Mouse (Mus musculus) right cerebral cortex, adult 2 months (tissue): ENCODE data around the gene Pkd1l2.

Source experiments
- DNase-seq, 2 experiments: peaks; one replicate each; pipeline ENCODE4 v3.0.0; 2021 to 2022; ENCODE audit warnings: low spot score in 2 of 2

The Pkd1l2 gene

DNA sequence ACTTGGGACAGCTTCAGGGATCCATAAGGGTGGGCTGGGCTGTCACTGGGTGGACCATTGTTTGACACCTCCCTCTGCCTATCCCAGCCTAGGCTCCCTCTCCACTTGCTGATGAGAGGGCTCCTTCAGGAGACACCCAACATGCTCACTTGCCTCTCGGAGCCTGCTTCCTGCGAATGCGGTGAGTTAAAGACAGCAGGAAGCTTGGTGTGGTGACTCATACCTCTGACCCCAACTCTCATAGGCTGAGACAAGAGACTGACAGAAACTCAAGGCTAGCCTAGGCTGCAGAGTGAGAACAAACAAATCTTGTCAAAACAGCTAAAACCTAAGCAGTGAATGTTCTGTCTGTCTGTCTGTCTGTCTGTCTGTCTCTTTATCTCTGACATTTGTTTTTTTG lies 48.9 kb downstream of the Pkd1l2 start:
- no peak for DNase-seq

GRCm38 (mm10) chr8:117032609-117033008 lies 49.6 kb downstream of the Pkd1l2 start:
- no peak for DNase-seq

DNA sequence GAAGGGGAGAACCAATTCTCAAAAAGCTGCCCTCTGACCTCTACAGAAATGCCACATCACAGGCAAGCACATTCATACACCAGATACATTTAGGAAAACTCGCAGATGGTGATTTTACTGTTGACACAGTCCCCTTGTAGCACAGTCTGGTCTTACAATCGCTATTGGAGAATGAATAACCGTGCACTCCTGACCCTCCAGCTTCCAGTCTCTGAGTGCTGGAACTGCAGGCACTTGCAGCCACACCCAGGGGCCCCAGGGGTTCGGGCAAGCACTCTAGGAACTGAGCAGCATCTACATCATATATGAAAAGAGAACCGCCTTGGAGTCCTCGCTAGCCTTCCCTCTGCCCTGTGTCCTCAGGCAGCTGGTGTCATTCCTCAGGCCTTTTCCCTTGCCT lies 50.8 kb downstream of the Pkd1l2 start:
- no peak for DNase-seq

GRCm38 (mm10) chr8:117028686-117029085 lies 53.6 kb downstream of the Pkd1l2 start:
- no peak for DNase-seq

- DNase-seq, result no peak
These were observed 54.6 kb downstream of the Pkd1l2 start for GRCm38 (mm10) chr8:117027601-117028000.

- DNase-seq, result no peak
These were observed 59.8 kb downstream of the Pkd1l2 start for GRCm38 (mm10) chr8:117022297-117022993.

GRCm38 (mm10) chr8:117019323-117020275 lies 62.6 kb downstream of the Pkd1l2 start:
- DNase-seq, result peak; percentile 40 to 47

GRCm38 (mm10) chr8:117017896-117018295 lies 64.4 kb downstream of the Pkd1l2 start:
- DNase-seq, result no peak

GRCm38 (mm10) chr8:117017006-117017405 lies 65.2 kb downstream of the Pkd1l2 start:
- DNase-seq, result no peak

DNA sequence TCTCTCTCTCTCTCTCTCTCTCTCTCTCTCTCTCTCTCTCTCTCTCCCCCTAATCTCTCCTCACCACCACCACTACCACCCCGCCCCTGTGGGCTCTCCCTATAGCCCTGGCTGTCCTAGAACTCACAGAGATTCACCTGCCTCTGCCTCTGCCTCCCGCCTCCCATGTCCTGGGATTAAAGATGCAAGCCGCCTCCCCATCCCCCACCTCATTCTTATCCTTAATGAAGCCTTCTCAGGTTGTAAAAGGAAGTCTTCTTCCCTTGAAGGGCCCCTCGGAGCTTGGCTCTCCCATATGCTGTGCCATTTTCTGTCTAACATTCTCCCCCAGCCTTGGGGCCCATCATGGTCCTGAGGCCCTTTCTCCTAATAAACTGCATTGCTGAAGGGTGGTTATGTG lies 66.6 kb downstream of the Pkd1l2 start:
- DNase-seq, result no peak

DNA sequence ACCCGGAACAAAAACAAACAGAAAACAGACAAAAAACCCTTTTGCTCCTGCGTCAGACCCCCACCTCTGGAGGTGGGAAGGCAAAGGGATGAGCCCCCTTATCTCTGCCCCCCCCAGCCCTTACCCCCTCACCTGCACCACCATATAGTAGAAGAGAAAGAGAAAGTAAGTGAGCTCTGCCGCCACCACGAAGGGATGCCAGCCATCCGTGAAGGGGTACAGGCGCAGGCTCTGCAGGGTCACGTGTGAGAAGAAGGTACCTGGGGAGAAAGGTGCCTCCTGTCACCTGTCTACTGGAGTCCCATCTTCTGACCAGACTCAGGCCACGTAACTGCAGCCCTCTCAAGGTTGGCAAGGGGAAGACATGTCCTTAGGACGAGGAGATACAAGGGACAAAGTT lies 70.9 kb downstream of the Pkd1l2 start:
- no peak for DNase-seq

GRCm38 (mm10) chr8:116994016-116994716 lies 88.1 kb downstream of the Pkd1l2 start:
- no peak for DNase-seq

DNA sequence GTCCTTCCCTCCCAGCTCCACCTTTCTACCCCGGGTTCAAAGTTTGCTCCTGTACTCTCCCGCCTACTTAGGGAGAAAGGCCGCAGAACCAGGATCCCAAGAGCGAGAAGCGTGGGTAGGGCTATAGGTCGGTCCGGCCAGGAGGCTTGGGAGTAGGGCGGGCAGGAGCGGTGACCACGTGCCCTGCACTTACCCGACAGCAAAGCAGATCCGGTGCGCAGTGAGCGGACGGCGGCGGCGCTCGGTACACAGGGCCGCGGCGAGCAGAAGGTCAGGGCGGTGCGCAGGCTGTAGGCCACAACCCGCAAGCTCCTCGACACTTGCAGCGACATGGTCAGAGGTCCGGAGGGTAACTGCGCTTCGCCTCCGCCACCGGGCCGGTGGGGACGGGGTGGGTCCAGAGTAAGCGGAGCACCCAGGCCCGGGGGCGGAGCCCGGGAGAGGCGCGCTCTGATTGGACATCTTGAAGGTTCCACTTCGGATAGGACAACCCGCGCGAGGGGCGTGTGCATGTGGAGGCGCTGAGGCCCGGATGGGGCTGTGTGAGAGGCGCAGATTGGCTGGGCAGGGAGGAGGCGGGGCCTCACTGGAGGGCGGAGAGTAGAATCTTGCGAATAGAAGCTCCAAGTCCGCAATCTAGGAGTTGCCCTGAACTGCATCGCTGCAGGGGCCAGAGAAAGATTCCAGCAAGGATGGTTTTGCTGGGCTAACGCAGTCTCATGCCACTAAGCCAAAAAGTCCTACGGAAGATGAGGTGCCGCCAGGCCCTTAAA lies 89.0 kb downstream of the Pkd1l2 start, which contains the start of gene Gcsh:
Gene Gcsh (minus strand): TSS at position 443 of the 773 bp plus-strand sequence.
- peak; percentile 98 for DNase-seq

DNA sequence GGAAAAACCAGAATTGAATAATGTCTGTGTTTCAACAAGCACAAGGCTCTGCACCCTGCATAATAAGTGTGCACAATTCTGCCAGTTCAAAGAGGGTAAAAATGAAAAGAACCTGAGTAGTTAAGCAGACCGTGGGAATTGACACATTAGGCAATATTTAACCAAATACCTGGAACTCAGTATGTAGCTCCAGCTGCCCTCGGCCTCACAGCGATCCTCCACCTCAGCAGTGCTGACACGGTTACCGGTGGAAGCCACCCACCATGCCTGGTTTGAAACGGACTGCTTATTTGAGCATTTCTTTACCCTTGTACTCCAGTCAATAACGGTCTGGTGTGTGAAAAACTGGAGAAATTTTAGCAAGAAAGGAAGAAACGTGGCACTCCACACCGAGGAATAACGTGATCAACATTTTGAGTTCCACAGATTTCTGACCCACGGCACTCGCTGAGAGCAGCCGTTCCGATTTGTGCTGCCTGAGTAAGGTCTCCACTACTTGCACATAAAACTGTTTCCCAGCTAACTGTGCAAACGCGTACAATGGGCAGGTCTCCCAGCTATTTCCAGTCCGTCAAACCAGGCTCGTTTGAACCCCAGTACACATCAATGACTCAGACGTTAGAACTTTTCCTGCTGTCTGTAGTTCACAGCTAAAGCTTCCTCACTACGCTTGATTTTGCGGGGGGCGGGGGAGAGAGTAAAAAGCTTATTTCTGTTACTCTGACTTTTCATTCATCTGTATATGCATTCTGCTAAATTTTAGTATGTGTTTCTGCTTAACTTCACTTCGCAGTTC lies 89.9 kb downstream of the Pkd1l2 start:
- DNase-seq, result peak; percentile 30 to 43

DNA sequence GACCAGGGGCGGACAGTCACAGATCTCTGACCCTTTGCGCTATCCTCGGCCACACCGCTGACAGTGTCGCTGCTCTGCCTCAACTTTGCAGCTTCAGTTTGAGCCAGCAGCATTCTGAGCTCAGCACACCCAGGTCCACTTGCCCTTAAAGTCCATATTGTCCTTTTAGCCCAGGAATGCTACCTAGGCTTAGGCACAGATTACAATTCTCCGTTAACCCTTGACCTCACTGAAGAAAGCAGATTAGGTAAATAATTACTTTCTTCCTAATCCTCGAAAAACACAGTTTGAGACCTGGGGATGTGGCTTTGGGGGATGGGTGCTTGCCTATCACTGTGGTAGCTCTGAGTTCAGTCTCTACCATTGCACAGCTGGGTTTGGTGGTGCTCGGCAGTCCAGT lies 91.0 kb downstream of the Pkd1l2 start:
- no peak for DNase-seq

DNA sequence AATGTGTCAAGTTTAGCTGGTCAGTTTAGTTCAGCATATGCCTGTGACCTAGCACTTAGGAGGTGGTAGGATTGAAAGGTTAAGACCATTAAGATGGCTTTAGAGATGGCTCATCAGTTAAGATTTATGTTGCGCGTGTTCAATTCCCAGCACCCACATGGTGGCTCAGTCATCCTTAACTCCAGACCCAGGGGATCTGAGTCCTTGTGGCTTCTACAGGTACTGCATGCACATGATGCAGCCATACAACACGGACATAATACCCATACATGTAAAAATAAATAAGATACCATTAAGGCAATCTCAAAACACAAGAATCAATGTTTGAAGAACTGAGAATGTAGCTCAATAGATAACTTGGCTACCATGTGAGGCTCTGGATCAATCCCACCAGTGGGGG lies 92.4 kb downstream of the Pkd1l2 start:
- no peak for DNase-seq

- DNase-seq, result peak; percentile 63 to 67
These were observed 102.1 kb downstream of the Pkd1l2 start for GRCm38 (mm10) chr8:116980117-116980516.

DNA sequence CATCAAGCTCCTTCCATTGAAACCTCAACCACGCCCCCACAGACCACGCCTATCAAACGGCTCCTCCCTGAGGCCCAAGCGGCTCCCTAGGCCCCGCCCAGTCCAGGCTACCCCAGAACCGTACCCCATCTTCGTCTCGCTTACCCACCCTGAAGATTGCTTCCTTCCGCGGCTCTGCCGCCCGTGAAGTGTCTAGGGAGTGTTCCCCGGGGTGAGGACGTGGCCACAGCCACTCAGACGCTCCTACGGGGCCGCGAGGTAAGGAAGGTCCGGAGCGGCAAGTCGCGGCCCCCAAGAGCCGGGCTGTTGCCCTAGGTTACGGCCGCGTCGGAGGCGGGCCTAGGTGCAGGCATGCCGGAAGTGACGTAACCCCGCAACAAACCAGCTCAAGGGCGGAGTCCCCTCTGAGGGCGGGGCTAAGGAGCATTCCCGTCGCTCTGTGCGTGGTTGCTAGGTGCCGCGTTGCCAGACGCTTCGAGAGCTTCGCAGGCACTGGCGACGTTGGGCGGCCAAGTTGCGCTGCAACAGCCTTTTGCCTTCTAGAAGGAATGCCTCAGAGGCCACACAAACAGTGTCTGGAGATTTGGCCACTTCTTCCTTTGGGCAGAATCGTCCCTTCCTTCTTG lies 103.5 kb downstream of the Pkd1l2 start, which contains the start of gene 1700030J22Rik:
Gene 1700030J22Rik (minus strand): TSS at position 329 of the 626 bp plus-strand sequence.
- DNase-seq, result peak; percentile 97 to 98

DNA sequence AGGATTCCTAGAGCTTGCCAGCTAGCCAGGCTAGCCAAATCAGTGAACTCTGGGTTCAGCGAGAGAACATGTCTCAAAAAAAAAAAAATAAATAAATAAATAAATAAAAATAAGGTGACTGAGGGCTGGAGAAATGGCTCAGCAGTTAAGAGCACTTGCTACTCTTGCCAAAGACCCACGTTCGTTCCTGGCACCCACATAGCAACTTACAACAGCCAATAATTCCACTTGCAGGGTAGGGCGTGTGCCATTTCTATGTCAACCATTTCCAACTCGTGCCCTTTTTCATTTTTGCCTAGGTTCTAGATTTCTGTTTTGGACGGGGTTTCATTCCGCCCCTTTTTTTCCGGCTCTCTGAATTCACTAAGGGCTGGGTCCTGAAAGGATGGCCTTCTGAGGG lies 104.2 kb downstream of the Pkd1l2 start:
- no peak for DNase-seq

DNA sequence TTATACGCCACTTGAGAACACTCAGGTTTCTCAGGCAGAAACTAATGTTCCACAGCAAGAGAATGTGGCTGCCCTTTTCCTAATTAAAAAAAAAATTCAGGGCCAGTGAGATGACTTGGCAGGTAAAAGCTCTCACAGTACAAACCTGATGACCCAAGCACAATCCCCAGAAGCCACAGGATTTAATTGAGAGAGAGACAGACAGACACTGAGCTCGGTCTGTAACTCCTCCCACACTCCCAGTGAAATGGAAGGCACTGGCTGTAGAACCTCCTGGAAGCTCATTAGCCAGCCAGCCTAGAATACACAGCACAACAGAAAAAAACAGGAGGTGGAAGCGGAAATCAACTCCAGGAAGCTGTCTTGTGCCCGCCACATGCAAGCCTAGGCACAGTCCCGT lies 106.6 kb downstream of the Pkd1l2 start:
- no peak for DNase-seq
